Mouse (Mus musculus): ENCODE results near the gene Spint3. TPM values are rescaled to one million over a fixed set of nuclear protein-coding genes. Genes with fewer than 3 reads are reported as not detected.
"Not testable (repeated sequence)": the region's sequence is repeated elsewhere in the genome, so short reads cannot be mapped to it uniquely, and the experiment has no call there.

The Spint3 gene
- polyA plus RNA-seq (2015; fragmentation: Nextera tagmentation; extraction: Ambion mirVana): not detected in 2 replicates

DNA sequence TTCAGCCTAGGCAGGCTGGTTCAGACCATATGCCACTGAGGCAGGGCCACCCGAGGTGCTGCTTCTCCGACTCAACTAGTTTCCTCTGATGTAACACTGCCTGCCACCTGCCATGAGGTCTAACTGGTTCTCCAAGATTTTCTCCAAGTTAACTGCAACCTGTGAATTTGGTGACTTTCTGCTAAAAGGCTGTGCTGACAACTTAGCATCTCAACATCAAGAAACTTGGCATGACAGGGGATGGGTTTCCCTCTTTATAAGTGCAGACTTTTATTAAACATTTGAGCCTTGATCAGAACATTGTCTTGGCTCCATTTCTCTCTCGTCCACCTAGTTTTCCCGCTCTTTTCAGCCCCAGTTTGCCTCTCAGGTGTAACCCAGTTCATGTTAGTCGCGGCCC is at the start of gene Spint3:
TSS of gene Spint3 (minus strand) at position 101 of the 400 bp plus-strand sequence.
- not testable (repeated sequence) for H3K9me3 ChIP-seq; H3K4me1 ChIP-seq; H3K36me3 ChIP-seq; H3K4me3 ChIP-seq; ATAC-seq (ENCODE audit: insufficient number of reproducible peaks, insufficient read depth, low FRiP score, low TSS enrichment, low read depth); H3K9ac ChIP-seq; H3K27ac ChIP-seq; H3K4me2 ChIP-seq; H3K27me3 ChIP-seq
- WGBS: 82% methylated on average over 6 of the region's 6 CpGs

DNA sequence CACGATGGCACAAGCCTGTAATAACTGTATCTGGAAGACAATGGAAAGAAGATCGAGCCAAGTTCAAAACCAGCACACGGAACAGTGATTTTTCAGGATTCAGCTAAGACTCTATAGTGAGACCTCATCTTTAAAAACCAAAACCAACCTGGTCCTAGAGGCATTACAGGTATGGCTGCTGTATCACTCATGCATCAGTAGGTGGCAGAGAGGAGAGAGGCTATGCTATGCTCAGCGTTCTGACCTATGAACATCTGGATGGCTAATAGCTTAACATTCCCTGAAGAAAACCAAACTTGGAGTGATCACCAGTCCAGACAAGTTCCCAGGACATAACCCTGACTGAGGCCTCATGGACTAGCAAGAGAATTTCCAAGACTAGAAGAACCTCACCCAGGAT is 48.5 kb upstream of the Spint3 start:
- no peak overlapping the region for H3K4me3 ChIP-seq
- no peak overlapping the region for H3K9ac ChIP-seq
- H3K27ac ChIP-seq: no peak overlapping the region
- no peak for ATAC-seq (ENCODE audit: insufficient number of reproducible peaks, insufficient read depth, low FRiP score, low TSS enrichment, low read depth)
- H3K4me1 ChIP-seq: no peaks in the 10 kb centered on the region
- no peaks in the 10 kb centered on the region for H3K27me3 ChIP-seq
- WGBS: 87% methylated on average over 4 of the region's 4 CpGs
- H3K36me3 ChIP-seq: no peaks in the 10 kb centered on the region
- no peaks in the 10 kb centered on the region for H3K9me3 ChIP-seq
- no peak overlapping the region for H3K4me2 ChIP-seq

DNA sequence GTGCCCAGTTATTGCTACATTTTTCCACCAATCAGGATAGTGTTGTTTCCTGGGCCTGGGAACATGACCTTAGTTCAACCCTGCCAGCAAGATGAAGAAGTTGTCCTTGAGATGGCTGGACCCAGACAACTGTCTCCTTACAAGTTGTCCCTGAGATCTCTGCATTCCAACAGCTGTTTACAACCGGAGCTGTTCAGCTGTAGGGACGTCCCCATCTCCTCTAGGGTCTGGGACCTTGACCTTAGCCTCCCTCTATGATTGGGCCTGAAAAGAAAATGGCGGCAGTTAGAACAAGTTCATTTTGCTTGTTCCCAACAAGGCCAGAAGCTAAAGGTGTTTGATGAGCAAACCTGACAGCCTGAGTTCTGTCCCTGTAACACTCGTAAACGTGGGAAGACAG is 45.8 kb upstream of the Spint3 start:
- Histone ChIP-seq H3K4me1 (no peaks in the 10 kb centered on the region), H3K9ac (no peak overlapping the region), H3K9me3 (no peaks in the 10 kb centered on the region), H3K4me2 (no peak overlapping the region), H3K27ac (no peak overlapping the region), H3K4me3 (no peak overlapping the region), H3K36me3 (no peaks in the 10 kb centered on the region), H3K27me3 (no peaks in the 10 kb centered on the region)
- ATAC-seq (ENCODE audit: insufficient number of reproducible peaks, insufficient read depth, low FRiP score, low TSS enrichment, low read depth): no peak
- WGBS: 70% methylated on average over 5 of the region's 5 CpGs

DNA sequence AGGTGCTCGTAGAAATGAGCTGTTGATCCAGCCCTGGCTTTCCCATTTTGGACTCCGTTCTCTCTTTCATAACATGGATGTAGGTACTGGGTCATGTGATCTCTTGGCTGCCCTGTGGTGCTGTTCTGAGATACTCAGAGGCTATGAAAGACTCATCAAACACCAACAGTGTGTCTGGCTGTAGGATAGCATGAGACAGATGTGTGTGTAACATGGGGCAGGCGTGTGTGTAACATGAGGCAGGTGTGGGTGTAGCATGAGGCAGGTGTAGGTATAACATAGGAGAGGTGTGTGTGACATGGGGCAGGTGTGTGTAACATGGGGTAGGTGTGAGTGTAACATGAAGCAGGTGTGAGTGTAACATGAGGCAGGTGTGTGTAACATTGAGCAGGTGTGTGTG is 42.1 kb upstream of the Spint3 start:
- Histone ChIP-seq H3K9ac (no peak overlapping the region), H3K36me3 (no peaks in the 10 kb centered on the region), H3K27ac (no peak overlapping the region), H3K4me3 (no peak overlapping the region), H3K9me3 (no peaks in the 10 kb centered on the region), H3K4me1 (peaks cover 8% of the 10 kb centered on the region), H3K27me3 (no peaks in the 10 kb centered on the region), H3K4me2 (no peak overlapping the region)
- WGBS: 91% methylated on average over 3 of the region's 3 CpGs
- ATAC-seq (ENCODE audit: insufficient number of reproducible peaks, insufficient read depth, low FRiP score, low TSS enrichment, low read depth): no peak

DNA sequence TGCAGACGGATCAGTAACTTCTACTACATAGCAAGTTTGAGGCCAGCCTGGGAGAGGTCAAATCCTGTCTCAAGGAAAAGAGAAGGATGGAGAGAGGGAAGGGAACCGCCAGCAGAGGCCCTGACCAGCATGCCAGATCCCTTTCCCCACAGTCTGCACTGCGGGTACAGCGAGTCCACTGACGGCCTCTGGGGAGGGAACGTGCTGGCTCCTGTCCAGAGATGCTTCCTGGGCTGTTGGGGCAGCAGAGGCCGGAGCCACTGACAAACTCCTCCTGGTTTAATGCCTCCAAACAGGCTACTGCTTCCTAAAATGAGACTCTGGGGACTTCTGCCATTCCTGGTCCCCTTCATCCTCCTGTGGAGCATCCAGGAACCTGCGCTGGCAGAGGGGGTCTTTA is 40.2 kb upstream of the Spint3 start, which contains the start of the genes Wfdc6b and Wfdc8:
TSS of gene Wfdc6b (plus strand) at position 52 of the 400 bp plus-strand sequence.
TSS of gene Wfdc8 (minus strand) at position 156 of the 400 bp plus-strand sequence.
- H3K4me2 ChIP-seq; H3K36me3 ChIP-seq; H3K4me3 ChIP-seq; H3K9ac ChIP-seq; H3K9me3 ChIP-seq; H3K27ac ChIP-seq; ATAC-seq (ENCODE audit: insufficient number of reproducible peaks, insufficient read depth, low FRiP score, low TSS enrichment, low read depth); H3K27me3 ChIP-seq; H3K4me1 ChIP-seq: not testable (repeated sequence)
- WGBS: 60% methylated on average over 8 of the region's 8 CpGs

DNA sequence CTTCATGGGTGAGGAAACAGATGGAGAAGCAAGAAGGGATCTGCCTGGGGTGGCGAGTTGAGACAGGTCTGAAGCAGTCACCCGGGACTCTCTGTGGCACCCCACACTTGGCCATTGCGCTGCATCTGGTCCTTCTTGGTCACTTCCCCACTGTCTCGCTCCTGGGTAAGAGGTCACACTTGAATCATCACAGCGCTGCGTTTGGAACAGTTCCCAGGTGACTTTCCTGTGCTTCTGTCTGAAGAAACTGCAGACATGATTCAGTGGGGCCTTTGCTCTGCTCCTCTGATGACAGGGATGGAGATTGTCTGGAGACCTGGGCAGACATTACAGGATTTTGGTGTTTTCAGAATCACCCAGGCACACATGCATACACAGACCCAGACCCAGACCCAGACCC is 35.5 kb upstream of the Spint3 start:
- no peak overlapping the region for H3K4me3 ChIP-seq
- peaks cover 8% of the 10 kb centered on the region for H3K4me1 ChIP-seq

DNA sequence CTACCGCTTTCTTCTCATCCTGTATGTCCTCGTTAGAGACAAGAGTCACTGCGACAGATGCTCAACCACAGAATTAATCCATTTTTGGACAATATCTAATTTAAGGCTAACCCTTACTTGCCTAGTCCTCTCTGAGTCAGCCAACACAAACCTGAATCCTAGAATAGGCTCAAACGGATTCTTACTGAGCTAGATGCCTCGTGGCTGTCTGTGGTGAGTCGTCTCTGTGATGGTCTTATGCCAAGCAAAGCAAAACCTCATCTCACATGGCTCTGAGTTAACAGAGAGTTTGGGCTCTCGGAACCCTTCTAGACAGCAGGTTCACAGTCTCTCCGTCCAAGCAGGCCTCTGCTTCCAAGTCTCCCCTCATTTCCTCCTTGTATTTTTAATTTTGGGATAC is 31.2 kb upstream of the Spint3 start:
- H3K27me3 ChIP-seq: no peaks in the 10 kb centered on the region
- H3K4me1 ChIP-seq: no peaks in the 10 kb centered on the region
- no peak overlapping the region for H3K27ac ChIP-seq
- no peak for ATAC-seq (ENCODE audit: insufficient number of reproducible peaks, insufficient read depth, low FRiP score, low TSS enrichment, low read depth)
- WGBS: 86% methylated on average over 8 of the region's 8 CpGs
- H3K4me2 ChIP-seq: no peak overlapping the region
- H3K4me3 ChIP-seq: no peak overlapping the region
- no peak overlapping the region for H3K9ac ChIP-seq
- H3K36me3 ChIP-seq: no peaks in the 10 kb centered on the region
- H3K9me3 ChIP-seq: 0 out of 2 replicates have a peak, but pooled peaks cover 3% of the 10 kb centered on the region

More for the DNA sequence above, 35.5 kb upstream of the Spint3 start:
- Histone ChIP-seq H3K27me3 (no peaks in the 10 kb centered on the region), H3K9ac (no peak overlapping the region), H3K36me3 (no peaks in the 10 kb centered on the region), H3K9me3 (no peaks in the 10 kb centered on the region), H3K4me2 (no peak overlapping the region), H3K27ac (no peak overlapping the region)
- 78% methylated on average over 6 of the region's 6 CpGs for WGBS
- ATAC-seq (ENCODE audit: insufficient number of reproducible peaks, insufficient read depth, low FRiP score, low TSS enrichment, low read depth): no peak

DNA sequence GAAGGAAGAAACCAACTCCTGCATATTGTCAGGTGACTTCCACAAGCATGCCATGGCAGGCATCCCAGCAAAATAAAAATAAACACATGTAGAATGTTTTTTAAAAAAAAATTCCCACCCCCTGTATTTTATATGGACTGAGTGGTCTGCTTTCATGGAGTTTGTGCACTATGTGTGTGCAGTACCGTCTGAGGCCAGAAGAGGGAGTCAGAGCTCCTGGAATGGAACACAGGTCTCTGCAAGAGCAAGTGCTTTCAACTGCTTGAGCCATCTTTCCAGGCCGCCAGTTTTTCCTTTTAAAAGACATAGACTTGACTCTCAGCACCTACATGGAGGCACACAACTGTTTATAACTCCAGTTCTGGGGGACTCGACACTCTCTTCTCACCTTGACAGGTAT is 30.2 kb upstream of the Spint3 start:
- Histone ChIP-seq H3K4me3 (no peak overlapping the region), H3K27ac (no peak overlapping the region), H3K36me3 (no peaks in the 10 kb centered on the region), H3K4me1 (no peaks in the 10 kb centered on the region), H3K27me3 (no peaks in the 10 kb centered on the region), H3K9me3 (0 out of 2 replicates have a peak, but pooled peaks cover 3% of the 10 kb centered on the region), H3K4me2 (no peak overlapping the region), H3K9ac (no peak overlapping the region)
- ATAC-seq (ENCODE audit: insufficient number of reproducible peaks, insufficient read depth, low FRiP score, low TSS enrichment, low read depth): no peak
- 85% methylated on average over 3 of the region's 3 CpGs for WGBS

DNA sequence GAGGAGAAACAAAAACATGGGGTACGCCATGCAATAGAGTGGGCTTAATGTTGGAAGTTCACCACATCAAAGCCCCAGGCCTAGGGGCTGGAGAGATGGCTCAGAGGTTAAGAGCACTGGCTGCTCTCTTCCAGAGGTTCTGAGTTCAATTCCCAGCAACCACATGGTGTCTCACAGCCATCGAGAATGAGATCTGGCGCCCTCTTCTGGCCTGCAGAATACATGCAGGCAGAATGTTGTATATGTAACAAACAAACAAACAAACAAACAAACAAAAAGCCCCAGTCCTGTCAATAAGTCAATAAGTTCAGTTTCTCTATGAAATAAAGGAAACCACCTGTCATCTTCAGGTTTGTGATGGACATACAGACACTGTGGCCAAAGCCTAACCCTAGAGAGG is 26.9 kb upstream of the Spint3 start:
- Histone ChIP-seq H3K4me3 (no peak overlapping the region), H3K4me2 (no peak overlapping the region), H3K27me3 (no peaks in the 10 kb centered on the region), H3K36me3 (no peaks in the 10 kb centered on the region), H3K27ac (no peak overlapping the region), H3K4me1 (no peaks in the 10 kb centered on the region), H3K9ac (no peak overlapping the region), H3K9me3 (0 out of 2 replicates have a peak, but pooled peaks cover 3% of the 10 kb centered on the region)
- no peak for ATAC-seq (ENCODE audit: insufficient number of reproducible peaks, insufficient read depth, low FRiP score, low TSS enrichment, low read depth)
- 66% methylated on average over 3 of the region's 3 CpGs for WGBS

DNA sequence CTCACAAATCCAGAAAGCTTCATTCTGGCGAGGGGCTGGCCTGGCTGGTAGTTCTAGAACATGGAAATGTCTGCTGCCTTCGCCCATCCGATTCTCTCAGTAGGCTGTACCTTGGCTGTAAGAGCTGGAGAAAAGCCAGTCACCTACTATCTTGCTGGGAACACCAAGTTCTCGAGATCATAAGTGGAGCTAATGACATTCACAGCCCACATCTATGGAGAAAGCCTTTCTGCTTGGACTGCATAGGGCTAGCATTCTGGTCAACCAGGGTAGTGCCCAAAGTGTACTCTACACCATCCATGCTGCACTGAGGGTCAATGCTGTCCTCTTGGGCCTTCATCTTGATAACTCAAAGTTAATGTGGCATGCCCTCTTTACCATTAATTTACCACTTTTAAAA is 20.2 kb upstream of the Spint3 start, which contains the start of gene Eppin:
TSS of gene Eppin (minus strand) at position 101 of the 400 bp plus-strand sequence.
- Histone ChIP-seq H3K27me3 (0 out of 2 replicates have a peak, but pooled peaks cover 3% of the 10 kb centered on the region), H3K4me1 (no peaks in the 10 kb centered on the region), H3K4me2 (no peak within 1 kb of the TSS), H3K9ac (no peak within 1 kb of the TSS), H3K27ac (no peak within 1 kb of the TSS), H3K4me3 (no peak within 1 kb of the TSS), H3K36me3 (no peaks in the 10 kb centered on the region), H3K9me3 (no peaks in the 10 kb centered on the region)
- 77% methylated on average over 4 of the region's 4 CpGs for whole genome bisulfite sequencing
- ATAC-seq (ENCODE audit: insufficient number of reproducible peaks, insufficient read depth, low FRiP score, low TSS enrichment, low read depth): no peak

DNA sequence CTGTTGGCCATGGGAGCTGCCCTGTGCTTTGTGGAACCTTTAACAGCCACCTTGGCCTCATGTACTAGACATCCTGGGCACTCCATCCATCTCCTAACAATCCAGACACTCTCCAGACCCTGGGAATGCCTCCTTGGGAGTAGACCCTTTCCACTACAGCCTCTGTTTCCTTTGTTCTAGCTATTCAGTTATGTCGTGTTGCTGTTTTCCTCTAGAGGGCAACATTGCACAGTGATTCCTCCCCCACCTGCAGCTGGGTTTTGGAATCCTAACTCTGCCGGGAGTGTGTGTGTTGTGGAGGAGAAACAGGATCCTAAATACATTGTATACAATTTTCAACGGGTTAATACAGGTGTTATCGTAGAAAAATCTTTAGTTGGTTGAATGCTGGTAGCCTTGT is 18.8 kb upstream of the Spint3 start:
- no peak overlapping the region for H3K4me3 ChIP-seq
- 4% methylated on average over 4 of the region's 4 CpGs for WGBS
- no peak overlapping the region for H3K9ac ChIP-seq
- H3K4me1 ChIP-seq: no peaks in the 10 kb centered on the region
- ATAC-seq (ENCODE audit: insufficient number of reproducible peaks, insufficient read depth, low FRiP score, low TSS enrichment, low read depth): no peak
- no peak overlapping the region for H3K4me2 ChIP-seq
- H3K27ac ChIP-seq: no peak overlapping the region
- H3K27me3 ChIP-seq: 0 out of 2 replicates have a peak, but pooled peaks cover 3% of the 10 kb centered on the region
- H3K36me3 ChIP-seq: no peaks in the 10 kb centered on the region
- H3K9me3 ChIP-seq: no peaks in the 10 kb centered on the region

DNA sequence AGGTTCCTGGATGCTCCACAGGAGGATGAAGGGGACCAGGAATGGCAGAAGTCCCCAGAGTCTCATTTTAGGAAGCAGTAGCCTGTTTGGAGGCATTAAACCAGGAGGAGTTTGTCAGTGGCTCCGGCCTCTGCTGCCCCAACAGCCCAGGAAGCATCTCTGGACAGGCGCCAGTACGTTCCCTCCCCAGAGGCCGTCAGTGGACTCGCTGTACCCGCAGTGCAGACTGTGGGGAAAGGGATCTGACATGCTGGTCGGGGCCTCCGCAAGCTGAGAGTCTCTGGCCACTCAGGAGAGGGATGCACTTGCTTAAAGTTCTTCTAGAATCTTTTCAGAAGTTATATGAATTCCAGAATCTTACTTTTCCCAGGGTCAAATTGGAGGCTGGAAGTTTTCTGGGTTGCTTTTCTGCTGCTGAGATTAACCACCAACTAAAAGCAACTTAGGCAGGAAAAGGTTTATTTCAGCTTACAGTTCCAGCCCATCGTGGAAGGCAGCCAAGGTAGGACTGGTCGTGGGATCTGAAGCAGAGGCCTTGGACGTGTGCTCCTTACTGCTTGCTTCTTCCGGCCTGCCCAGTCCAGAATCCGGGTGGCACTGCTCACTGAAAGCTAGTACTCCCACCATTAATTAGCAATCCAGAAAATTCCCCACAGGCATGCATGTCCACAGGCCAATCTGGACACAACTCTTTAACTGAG is 11.9 kb upstream of the Spint3 start, which contains the start of gene Wfdc6a:
TSS of gene Wfdc6a (minus strand) at position 423 of the 701 bp plus-strand sequence.
- 66% methylated on average over 13 of the region's 13 CpGs for WGBS

More for the DNA sequence above, 11.9 kb upstream of the Spint3 start, which contains the start of gene Wfdc6a:
- not testable (repeated sequence) for H3K27ac ChIP-seq; H3K27me3 ChIP-seq; H3K4me2 ChIP-seq; ATAC-seq (ENCODE audit: insufficient number of reproducible peaks, insufficient read depth, low FRiP score, low TSS enrichment, low read depth); H3K4me1 ChIP-seq; H3K9me3 ChIP-seq; H3K4me3 ChIP-seq; H3K36me3 ChIP-seq
- 0 out of 2 replicates have a peak within 1 kb of the TSS, but pooled peaks have one; percentile 21 for H3K9ac ChIP-seq
